Mouse (Mus musculus): ENCODE measurements at regions not wholly inside any gene's neighbourhood (a gene's known extent, or its start where the extent isn't known, plus 50 kb on each side); places are given as distances from the start of the nearest gene placed in this dataset.

GRCm38 (mm10) chr11:19475068-19475786 is 448.9 kb upstream of the Spred2 start:
- TF ChIP-seq POLR2A (IDR thresholded peaks at IDR 0.05; ENCODE audit: insufficient read length, low read depth) (no peak), POLR2AphosphoS2 (IDR thresholded peaks at IDR 0.05; ENCODE audit: insufficient read length, low read depth) (no peak), TCF12 (IDR thresholded peaks at IDR 0.05; ENCODE audit: insufficient read depth, poor library complexity, severe bottlenecking) (no peak)
